Comparison of ENCODE assay signal across 25 mouse cellular contexts in genomic region chr9:93981136-93981535, GRCm38 (mm10).
DNase-seq lines count a peak whose midpoint lies in the region; ATAC-seq and TF ChIP-seq lines count a peak whose summit lies in the region.
"Had no signal": no experiment of that assay in that cellular context is flagged by ENCODE, and none has a peak within 500 bp of the region (broad histone marks: within the 10 kb centered on the region; RNA-seq: fewer than 3 reads in every experiment).

No protein-coding gene starts in this region.

- H3K4me3 ChIP-seq in forebrain, embryonic 14.5 days (ENCODE audit: low read depth, low read length) = no peak overlapping the region
- H3K4me3 ChIP-seq in forebrain, postnatal 0 days (ENCODE audit: low read depth, low read length) = no peak overlapping the region
- H3K4me3 ChIP-seq in midbrain, embryonic 12.5 days = no peak overlapping the region
- H3K4me3 ChIP-seq in midbrain, postnatal 0 days (ENCODE audit: low read depth, low read length) = no peak overlapping the region
- H3K4me3 ChIP-seq: embryonic facial prominence, embryonic 12.5 days; hindbrain, embryonic 10.5 days; hindbrain, embryonic 15.5 days had no signal

- WGBS in forebrain, embryonic 14.5 days = 76% methylated on average over 2 of the region's 2 CpGs
- WGBS in forebrain, postnatal 0 days = 60% methylated on average over 2 of the region's 2 CpGs
- WGBS in midbrain, embryonic 12.5 days = 69% methylated on average over 2 of the region's 2 CpGs
- 53% methylated on average over 2 of the region's 2 CpGs for WGBS in midbrain, postnatal 0 days

- intact Hi-C loops in gastrocnemius, postnatal 36 days (cut with DNase I) = no loop called here

- no peaks in the 10 kb centered on the region for H3K36me3 ChIP-seq in forebrain, embryonic 14.5 days (ENCODE audit: control insufficient read depth, insufficient read depth, low read length)
- no peaks in the 10 kb centered on the region for H3K36me3 ChIP-seq in forebrain, postnatal 0 days (ENCODE audit: insufficient read depth)
- H3K36me3 ChIP-seq in midbrain, embryonic 12.5 days = no peaks in the 10 kb centered on the region
- no peaks in the 10 kb centered on the region for H3K36me3 ChIP-seq in midbrain, postnatal 0 days (ENCODE audit: insufficient read depth, low read length)
- H3K36me3 ChIP-seq: embryonic facial prominence, embryonic 12.5 days; hindbrain, embryonic 10.5 days; hindbrain, embryonic 15.5 days had no signal

- no peak for ATAC-seq in forebrain, embryonic 14.5 days
- no peak for ATAC-seq in forebrain, postnatal 0 days
- peak; percentile 47; the same call in 1 of the 2 replicates for ATAC-seq in midbrain, embryonic 12.5 days (ENCODE audit: low FRiP score, low read depth)
- ATAC-seq in midbrain, postnatal 0 days (ENCODE audit: low FRiP score) = no peak
- ATAC-seq: inflammation-experienced regulatory T-cells, adult 6 months; Patski had no signal

- peak; percentile 6 to 17 for DNase-seq in cerebellum, postnatal 10 days
- no peak for DNase-seq in cerebellum, adult 8-10 months
- DNase-seq in forebrain, embryonic 14.5 days (ENCODE audit: low spot score) = peak; percentile 34
- DNase-seq in forebrain, postnatal 0 days = no peak
- no peak for DNase-seq in midbrain, postnatal 0 days (ENCODE audit: low spot score)
- DNase-seq in gastrocnemius, postnatal 36 days = no peak
- DNase-seq: adrenal gland, postnatal 10 days; heart, postnatal 14 days; kidney, adult 11 months; kidney, postnatal 25 days; liver; lung, adult 2 months; lung, postnatal 14 days; midbrain, embryonic 14.5 days; right cerebral cortex, postnatal 4 days; thymus, adult 18-20 months; thymus, postnatal 36 days had no signal

- H3K4me2 ChIP-seq in forebrain, embryonic 14.5 days (ENCODE audit: low read length) = no peak overlapping the region
- H3K4me2 ChIP-seq in forebrain, postnatal 0 days (ENCODE audit: low read depth) = no peak overlapping the region
- H3K4me2 ChIP-seq in midbrain, embryonic 12.5 days (replicated peaks) = no peak overlapping the region
- no peak overlapping the region for H3K4me2 ChIP-seq in midbrain, postnatal 0 days (ENCODE audit: low read depth, low read length, poor library complexity, severe bottlenecking)
- H3K4me2 ChIP-seq: embryonic facial prominence, embryonic 12.5 days; hindbrain, embryonic 15.5 days had no signal

- peaks cover 3% of the 10 kb centered on the region; the same call in 1 of the 2 replicates for H3K4me1 ChIP-seq in forebrain, embryonic 14.5 days (ENCODE audit: control insufficient read depth, insufficient read depth, low read length)
- no peaks in the 10 kb centered on the region for H3K4me1 ChIP-seq in forebrain, postnatal 0 days (ENCODE audit: insufficient read depth)
- no peaks in the 10 kb centered on the region for H3K4me1 ChIP-seq in midbrain, embryonic 12.5 days
- H3K4me1 ChIP-seq in midbrain, postnatal 0 days (ENCODE audit: insufficient read depth, low read length) = no peaks in the 10 kb centered on the region
- H3K4me1 ChIP-seq: embryonic facial prominence, embryonic 12.5 days; hindbrain, embryonic 10.5 days; hindbrain, embryonic 15.5 days had no signal

- no peaks in the 10 kb centered on the region for H3K9me3 ChIP-seq in forebrain, embryonic 14.5 days (replicated peaks; ENCODE audit: control insufficient read depth, low read length)
- H3K9me3 ChIP-seq in forebrain, postnatal 0 days (ENCODE audit: low read length) = no peaks in the 10 kb centered on the region
- H3K9me3 ChIP-seq in midbrain, embryonic 12.5 days = no peaks in the 10 kb centered on the region
- no peaks in the 10 kb centered on the region for H3K9me3 ChIP-seq in midbrain, postnatal 0 days (ENCODE audit: low read length)
- H3K9me3 ChIP-seq: embryonic facial prominence, embryonic 12.5 days; hindbrain, embryonic 10.5 days; hindbrain, embryonic 15.5 days had no signal

- no peak overlapping the region for H3K9ac ChIP-seq in forebrain, embryonic 14.5 days (ENCODE audit: low read length)
- H3K9ac ChIP-seq in forebrain, postnatal 0 days = no peak overlapping the region
- no peak overlapping the region for H3K9ac ChIP-seq in midbrain, embryonic 12.5 days (replicated peaks)
- no peak overlapping the region for H3K9ac ChIP-seq in midbrain, postnatal 0 days (replicated peaks; ENCODE audit: low read length, poor library complexity, severe bottlenecking)
- H3K9ac ChIP-seq: embryonic facial prominence, embryonic 12.5 days; hindbrain, embryonic 15.5 days; liver, embryonic 14.5 days had no signal

- no peak overlapping the region for H3K27ac ChIP-seq in forebrain, embryonic 14.5 days (ENCODE audit: low read depth, low read length)
- no peak overlapping the region for H3K27ac ChIP-seq in forebrain, postnatal 0 days (ENCODE audit: low read depth, low read length)
- no peak overlapping the region for H3K27ac ChIP-seq in midbrain, embryonic 12.5 days (replicated peaks)
- H3K27ac ChIP-seq in midbrain, postnatal 0 days (ENCODE audit: low read depth, low read length) = no peak overlapping the region
- H3K27ac ChIP-seq: embryonic facial prominence, embryonic 12.5 days; hindbrain, embryonic 10.5 days; hindbrain, embryonic 15.5 days; liver, embryonic 14.5 days; stomach, postnatal 0 days had no signal

- no peaks in the 10 kb centered on the region for H3K27me3 ChIP-seq in forebrain, embryonic 14.5 days (replicated peaks; ENCODE audit: control insufficient read depth, insufficient read depth, low read length)
- H3K27me3 ChIP-seq in forebrain, postnatal 0 days (ENCODE audit: insufficient read depth, low read length) = no peaks in the 10 kb centered on the region
- H3K27me3 ChIP-seq in midbrain, embryonic 12.5 days = no peaks in the 10 kb centered on the region
- no peaks in the 10 kb centered on the region for H3K27me3 ChIP-seq in midbrain, postnatal 0 days (ENCODE audit: insufficient read depth, low read length)
- H3K27me3 ChIP-seq: embryonic facial prominence, embryonic 12.5 days; hindbrain, embryonic 15.5 days had no signal

- no peak for TF ChIP-seq CTCF in forebrain, postnatal 0 days (IDR thresholded peaks at IDR 0.05; ENCODE audit: low read depth)
- no peak for TF ChIP-seq CTCF in midbrain, postnatal 0 days (IDR thresholded peaks at IDR 0.05)

Comparison
In these comparisons a context has a peak if more than half of its experiments do, and no peak if none do; other contexts are left out.
1. DNase-seq: peak in cerebellum, postnatal 10 days (2 of 2) and forebrain, embryonic 14.5 days (single experiment); none in cerebellum, adult 8-10 months (single experiment), forebrain, postnatal 0 days (single experiment), midbrain, postnatal 0 days (single experiment) and gastrocnemius, postnatal 36 days (0 of 2).